Mouse (Mus musculus) liver, adult 10 weeks (tissue): ENCODE measurements around the gene Tmem19. TPM values are rescaled to one million over a fixed set of nuclear protein-coding genes. Genes with fewer than 3 reads are reported as not detected.

ENCODE experiments used
- polyA plus RNA-seq: library from polyadenylated mRNA; stranded (reverse); fragments of 350-450 nt; fragmentation: Illumina TruSeq; extraction: RNeasy Lipid Tissue Mini Kit (QIAGEN cat#74804); gene quantifications from one replicate; pipeline ENCODE4 v1.2.3, GENCODE M21; 2014; ENCODE audit warnings: low read depth, low replicate concordance

The Tmem19 gene
- 48.6 TPM for polyA plus RNA-seq

DNA sequence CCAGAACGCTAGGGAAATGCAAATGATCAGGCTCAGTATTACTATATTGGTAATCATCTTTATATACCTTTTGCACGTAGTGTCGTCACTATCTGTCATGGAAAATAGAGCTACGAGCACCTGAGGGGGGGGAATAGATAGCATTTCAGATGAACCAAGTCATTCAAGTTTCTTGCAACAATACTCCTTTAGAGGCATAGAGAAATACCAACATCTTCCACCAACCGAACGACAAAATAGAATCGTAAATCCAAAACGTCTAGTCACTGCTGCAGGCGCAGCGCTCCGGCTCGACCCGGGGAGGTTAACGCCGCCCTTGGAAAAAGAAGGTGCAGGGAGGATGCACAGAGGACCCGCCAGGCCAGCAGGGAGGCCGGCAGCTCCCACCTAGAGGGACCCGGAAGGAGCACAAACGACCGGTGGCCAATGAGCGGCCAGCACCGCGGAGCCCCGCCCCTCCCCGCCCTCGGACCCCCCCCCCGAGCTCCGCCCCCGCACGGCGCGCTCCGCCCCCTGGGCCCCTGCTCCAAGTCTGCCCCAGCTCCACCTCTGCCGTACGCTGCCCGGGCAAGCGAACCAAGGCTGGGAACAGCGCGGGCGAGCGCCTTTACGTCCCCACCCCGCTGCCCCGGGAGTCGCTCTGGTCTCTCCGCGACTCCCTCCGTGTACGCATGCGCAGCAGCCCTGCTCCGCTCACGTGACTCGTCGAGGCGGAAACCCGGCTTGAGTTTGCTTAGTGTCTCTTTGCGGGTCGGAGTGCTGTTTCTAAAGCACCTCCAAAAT lies at the start of gene Tmem19:
TSS of gene Tmem19 (minus strand) at position 662 of the 783 bp plus-strand sequence.

DNA sequence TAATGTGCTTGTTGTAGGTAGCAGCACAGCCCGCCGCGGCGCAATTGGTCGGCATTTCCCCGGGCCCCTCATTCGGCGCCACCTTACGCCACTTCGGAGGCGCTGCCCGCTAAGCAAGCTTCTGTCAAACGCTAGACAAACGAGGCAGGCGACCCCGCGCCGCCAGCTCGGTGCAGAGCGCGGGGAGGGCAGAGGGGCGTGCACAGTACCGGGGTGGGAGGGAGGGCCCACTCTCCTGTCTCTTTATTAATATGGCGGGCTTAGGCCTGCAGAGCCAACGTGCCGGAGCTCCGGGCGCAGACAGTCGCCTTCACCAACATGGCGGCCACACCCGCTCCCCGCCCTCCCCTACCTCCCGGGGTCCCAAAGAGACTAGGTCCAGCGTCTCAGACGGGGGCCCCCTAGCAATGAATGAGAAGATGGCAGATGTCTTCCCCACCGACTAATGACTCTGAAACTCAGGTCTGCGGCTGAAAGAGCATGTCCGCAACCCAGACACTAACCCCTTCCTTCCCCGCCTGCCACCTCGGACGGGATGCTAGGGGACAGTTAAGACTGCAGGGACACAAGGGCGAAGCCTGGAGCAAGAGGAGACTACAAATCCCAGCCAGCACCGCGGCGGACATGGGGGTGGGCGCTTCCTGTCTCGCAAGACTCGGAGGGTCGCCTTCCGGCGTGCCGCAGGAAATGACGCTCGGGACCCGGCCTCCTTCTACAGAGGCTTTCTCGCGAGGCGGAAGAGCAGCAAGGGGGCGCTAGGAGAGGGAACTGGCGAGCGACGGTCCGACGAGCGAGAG lies 22.1 kb upstream of the Tmem19 start, which contains the start of the genes Thap2 and Zfc3h1:
TSS of gene Thap2 (minus strand) at position 223 of the 797 bp plus-strand sequence.
TSS of gene Zfc3h1 (plus strand) at position 739 of the 797 bp plus-strand sequence.

DNA sequence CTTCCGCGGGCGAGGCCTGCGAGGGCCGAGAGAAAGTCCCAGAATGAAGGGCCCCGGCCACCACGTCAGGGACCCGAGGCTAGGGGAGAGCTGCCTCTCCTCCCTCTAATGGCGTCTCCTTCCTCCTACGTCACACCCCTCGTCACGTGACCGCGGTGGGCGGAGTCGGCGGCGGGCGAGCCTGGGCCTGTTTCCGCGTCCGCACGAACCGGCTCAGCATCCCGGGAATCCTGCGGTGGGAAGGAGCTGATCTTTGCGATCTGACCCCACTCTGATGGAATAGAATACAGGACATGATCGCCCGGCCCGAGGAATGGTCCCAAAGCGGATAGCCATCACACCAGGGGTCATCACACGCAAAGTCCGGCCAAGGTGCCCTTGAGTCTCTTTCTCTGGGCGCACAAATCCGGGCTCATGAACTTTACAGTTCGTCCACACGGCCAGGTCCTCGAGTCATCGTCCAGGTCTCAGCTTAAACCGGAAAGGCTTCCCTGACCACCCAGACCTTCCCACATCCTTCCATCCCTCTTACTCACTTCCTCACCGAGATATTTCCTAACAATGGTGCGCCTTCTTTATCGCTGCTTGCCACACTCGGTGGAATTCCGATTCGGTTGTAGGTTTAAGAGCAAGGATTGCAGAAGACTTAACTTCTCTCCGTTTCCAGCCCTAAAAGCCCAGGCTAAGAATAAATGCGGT lies 46.7 kb downstream of the Tmem19 start, which contains the start of gene Rab21:
TSS of gene Rab21 (minus strand) at position 122 of the 699 bp plus-strand sequence.

Other genes with a start within 250 kb of the Tmem19 start
- not detected for gene Tph2, start 177.5 kb downstream of the Tmem19 start, polyA plus RNA-seq
- gene Tbc1d15, start 111.0 kb downstream of the Tmem19 start, polyA plus RNA-seq: 66.4 TPM
- gene Rab21, start 46.9 kb downstream of the Tmem19 start, polyA plus RNA-seq: 38.0 TPM
- 9.4 TPM for gene Thap2, start 21.9 kb upstream of the Tmem19 start, polyA plus RNA-seq
- 87.6 TPM for gene Zfc3h1, start 22.5 kb upstream of the Tmem19 start, polyA plus RNA-seq
- not detected for gene A930009A15Rik, start 207.5 kb upstream of the Tmem19 start, polyA plus RNA-seq
- gene Lgr5, start 225.3 kb upstream of the Tmem19 start, polyA plus RNA-seq: 10.0 TPM